Comparison of ENCODE assay signal across 8 mouse cellular contexts in the genomic region with DNA sequence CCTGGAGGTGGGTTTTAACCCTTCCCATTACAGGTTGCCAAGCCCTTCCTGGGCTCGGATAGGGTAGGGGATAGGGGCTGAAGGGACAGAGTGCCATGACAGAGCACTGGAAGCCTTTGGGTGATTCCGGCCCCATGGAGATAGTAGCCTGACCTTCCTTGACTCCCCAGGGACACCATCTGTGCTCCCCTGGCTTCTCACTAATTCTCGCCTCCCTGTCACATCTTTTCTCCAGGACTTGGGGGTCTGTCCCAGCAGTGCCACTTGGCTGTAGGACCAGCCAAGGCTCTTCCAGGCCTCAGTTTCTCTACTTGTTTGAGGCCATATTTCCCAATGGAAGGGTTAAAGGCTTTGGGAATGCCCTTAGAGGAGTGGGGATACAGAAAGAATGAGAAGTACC. TPM values are rescaled to one million over a fixed set of nuclear protein-coding genes. Genes with fewer than 3 reads are reported as not detected.
A peak's percentile ranks its signal among the peaks of the same experiment; 100 is the strongest.
DNase-seq lines count a peak whose midpoint lies in the region; ATAC-seq and TF ChIP-seq lines count a peak whose summit lies in the region.

No protein-coding gene starts in this region.

- ATAC-seq in embryonic facial prominence, embryonic 14.5 days (ENCODE audit: low read depth), result no peak
- ATAC-seq in intestine, embryonic 15.5 days, result no peak
- ATAC-seq in neural tube, embryonic 13.5 days (ENCODE audit: low read depth), result peak; percentile 25

- peak overlapping the region; percentile 93 for H3K27ac ChIP-seq in layer of hippocampus, adult 2 months
- peak overlapping the region; percentile 99 for H3K27ac ChIP-seq in embryonic facial prominence, embryonic 14.5 days (replicated peaks; ENCODE audit: low read depth, low read length)
- peak overlapping the region; percentile 96 for H3K27ac ChIP-seq in intestine, embryonic 15.5 days
- H3K27ac ChIP-seq in neural tube, embryonic 13.5 days (replicated peaks), result peak overlapping the region; percentile 100

- no peaks in the 10 kb centered on the region for H3K27me3 ChIP-seq in embryonic facial prominence, embryonic 14.5 days (replicated peaks; ENCODE audit: control insufficient read depth, insufficient read depth, low read length)
- no peaks in the 10 kb centered on the region for H3K27me3 ChIP-seq in intestine, embryonic 15.5 days (replicated peaks)
- no peaks in the 10 kb centered on the region for H3K27me3 ChIP-seq in neural tube, embryonic 13.5 days

- H3K4me3 ChIP-seq in layer of hippocampus, adult 2 months, result peak overlapping the region; percentile 59
- H3K4me3 ChIP-seq in embryonic facial prominence, embryonic 14.5 days (ENCODE audit: low read depth, low read length), result peak overlapping the region; percentile 93
- peak overlapping the region; percentile 84 for H3K4me3 ChIP-seq in intestine, embryonic 15.5 days (replicated peaks)
- H3K4me3 ChIP-seq in neural tube, embryonic 13.5 days, result peak overlapping the region; percentile 82

- TF ChIP-seq CTCF in layer of hippocampus, adult 2 months (conservative IDR thresholded peaks at IDR 0.05), result no peak

- peak overlapping the region; percentile 63 for H3K4me2 ChIP-seq in embryonic facial prominence, embryonic 14.5 days (ENCODE audit: low read depth, low read length)
- H3K4me2 ChIP-seq in intestine, embryonic 15.5 days (replicated peaks), result peak overlapping the region; percentile 91
- H3K4me2 ChIP-seq in neural tube, embryonic 13.5 days, result peak overlapping the region; percentile 93

- no peak for DNase-seq in layer of hippocampus, adult 2 months (ENCODE audit: low spot score in 2 of 2)
- DNase-seq in layer of hippocampus, adult 9-10 months (ENCODE audit: low spot score), result no peak
- DNase-seq in embryonic facial prominence, embryonic 14.5 days (ENCODE audit: low spot score), result no peak
- no peak for DNase-seq in T-cell, adult 2 months (ENCODE audit: low spot score)
- DNase-seq in cerebellum, adult 18-20 months, result no peak
- no peak for DNase-seq in left cerebral cortex, adult 9 months (ENCODE audit: low spot score in 2 of 2)

- H3K4me1 ChIP-seq in embryonic facial prominence, embryonic 14.5 days (ENCODE audit: control insufficient read depth, insufficient read depth, low read length), result peaks cover 17% of the 10 kb centered on the region
- H3K4me1 ChIP-seq in intestine, embryonic 15.5 days (replicated peaks), result peaks cover 18% of the 10 kb centered on the region
- H3K4me1 ChIP-seq in neural tube, embryonic 13.5 days (replicated peaks), result peaks cover 57% of the 10 kb centered on the region

- 38% methylated on average over 3 of the region's 3 CpGs for WGBS in embryonic facial prominence, embryonic 14.5 days
- WGBS in intestine, embryonic 15.5 days, result 54% methylated on average over 3 of the region's 3 CpGs
- WGBS in neural tube, embryonic 13.5 days, result 12% methylated on average over 3 of the region's 3 CpGs

- no peaks in the 10 kb centered on the region for H3K9me3 ChIP-seq in embryonic facial prominence, embryonic 14.5 days (ENCODE audit: control insufficient read depth, low read length)
- H3K9me3 ChIP-seq in intestine, embryonic 15.5 days, result no peaks in the 10 kb centered on the region
- H3K9me3 ChIP-seq in neural tube, embryonic 13.5 days, result no peaks in the 10 kb centered on the region

- H3K9ac ChIP-seq in embryonic facial prominence, embryonic 14.5 days (ENCODE audit: low read depth, low read length), result peak overlapping the region; percentile 100
- peak overlapping the region; percentile 97 for H3K9ac ChIP-seq in intestine, embryonic 15.5 days
- H3K9ac ChIP-seq in neural tube, embryonic 13.5 days, result peak overlapping the region; percentile 99

- H3K36me3 ChIP-seq in embryonic facial prominence, embryonic 14.5 days (ENCODE audit: control insufficient read depth, insufficient read depth, low read length), result peaks cover 27% of the 10 kb centered on the region
- H3K36me3 ChIP-seq in intestine, embryonic 15.5 days, result peaks cover 17% of the 10 kb centered on the region
- H3K36me3 ChIP-seq in neural tube, embryonic 13.5 days, result peaks cover 27% of the 10 kb centered on the region

RNA-seq across cellular contexts. Expression of a gene that starts 11.3 kb away (rescaled TPM):
- 10 to 100 TPM; 83.6 TPM for total RNA-seq in layer of hippocampus, adult 2 months (2021)
- polyA plus RNA-seq in embryonic facial prominence, embryonic 14.5 days (2014; fragmentation: Nextera tagmentation; extraction: Ambion mirVana), result 62.2 and 69.7 TPM in 2 replicates
- 69.0 and 118 TPM in 2 replicates for polyA plus RNA-seq in intestine, embryonic 15.5 days (2015; fragmentation: Nextera tagmentation; extraction: Ambion mirVana)
- 90.3 and 94.3 TPM in 2 replicates for polyA plus RNA-seq in neural tube, embryonic 13.5 days (2015; fragmentation: Nextera tagmentation; extraction: Ambion mirVana)

RNA-seq across cellular contexts. Expression of a gene that starts 23.7 kb away (rescaled TPM):
- total RNA-seq in layer of hippocampus, adult 2 months (2021), result 10 to 100 TPM; 14.5 to 15.4 TPM
- 9.3 and 10.4 TPM in 2 replicates for polyA plus RNA-seq in embryonic facial prominence, embryonic 14.5 days (2014; fragmentation: Nextera tagmentation; extraction: Ambion mirVana)
- polyA plus RNA-seq in intestine, embryonic 15.5 days (2015; fragmentation: Nextera tagmentation; extraction: Ambion mirVana), result 13.4 and 15.5 TPM in 2 replicates
- polyA plus RNA-seq in neural tube, embryonic 13.5 days (2015; fragmentation: Nextera tagmentation; extraction: Ambion mirVana), result 16.0 and 17.0 TPM in 2 replicates

RNA-seq across cellular contexts. Expression of a gene that starts 23.8 kb away (rescaled TPM):
- 10 to 100 TPM; 18.9 to 19.3 TPM for total RNA-seq in layer of hippocampus, adult 2 months (2021)
- polyA plus RNA-seq in embryonic facial prominence, embryonic 14.5 days (2014; fragmentation: Nextera tagmentation; extraction: Ambion mirVana), result 9.3 and 10.2 TPM in 2 replicates
- polyA plus RNA-seq in intestine, embryonic 15.5 days (2015; fragmentation: Nextera tagmentation; extraction: Ambion mirVana), result 8.0 and 10.3 TPM in 2 replicates
- polyA plus RNA-seq in neural tube, embryonic 13.5 days (2015; fragmentation: Nextera tagmentation; extraction: Ambion mirVana), result 13.5 and 14.5 TPM in 2 replicates
